Mouse (Mus musculus) central nervous system, embryonic 18 days (tissue): ENCODE data around the gene Esp38. TPM values are rescaled to one million over a fixed set of nuclear protein-coding genes. Genes with fewer than 3 reads are reported as not detected.

ENCODE experiments used
- polyA plus RNA-seq: library from polyadenylated mRNA; depleted of rRNA; stranded (reverse); fragments of >200 nt; gene quantifications from 2 replicates; pipeline ENCODE4 v1.2.3, GENCODE M21; 2012; rRNA removed

The Esp38 gene
- polyA plus RNA-seq: not detected in 2 replicates

GRCm38 (mm10) chr17:39950220-39950619, at the start of gene Esp38:
Esp38 (plus strand) TSS chr17:39950520.

Other genes with a start within 250 kb of the Esp38 start
- not detected in 2 replicates for gene AC192777.2, start 144.9 kb downstream of the Esp38 start, polyA plus RNA-seq